Mouse (Mus musculus) urinary bladder, postnatal 10 days (tissue): ENCODE data around the gene Fopnl.

Experiments
- DNase-seq: peaks from one replicate; pipeline ENCODE4 v3.0.0; 2022; ENCODE audit warnings: low spot score

Gene Fopnl

GRCm38 (mm10) chr16:14307373-14307772 lies 9.8 kb downstream of the Fopnl start:
- DNase-seq = no peak

GRCm38 (mm10) chr16:14306451-14306850 lies 10.8 kb downstream of the Fopnl start:
- DNase-seq = no peak

DNA sequence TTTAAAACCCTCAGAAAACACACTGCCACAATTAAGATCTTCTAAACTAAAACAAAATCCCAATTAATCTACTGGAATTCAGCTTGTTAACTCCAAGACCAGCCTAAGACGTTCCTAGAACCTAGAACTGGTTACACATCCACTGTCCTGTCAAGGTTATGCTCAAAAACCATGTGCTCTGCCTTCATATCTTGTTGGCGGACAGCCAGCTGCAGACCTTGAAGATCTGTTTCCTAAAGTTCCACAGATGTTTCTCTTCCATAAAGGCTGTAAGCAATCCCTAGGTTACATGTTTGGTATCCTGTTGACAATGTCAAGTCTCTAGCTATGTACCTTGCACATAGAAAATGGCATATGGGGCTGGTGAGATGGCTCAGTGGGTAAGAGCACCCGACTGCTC lies 12.4 kb downstream of the Fopnl start:
- DNase-seq = no peak

- DNase-seq = no peak
Observed at GRCm38 (mm10) chr16:14303676-14304075, 13.5 kb downstream of the Fopnl start.

DNA sequence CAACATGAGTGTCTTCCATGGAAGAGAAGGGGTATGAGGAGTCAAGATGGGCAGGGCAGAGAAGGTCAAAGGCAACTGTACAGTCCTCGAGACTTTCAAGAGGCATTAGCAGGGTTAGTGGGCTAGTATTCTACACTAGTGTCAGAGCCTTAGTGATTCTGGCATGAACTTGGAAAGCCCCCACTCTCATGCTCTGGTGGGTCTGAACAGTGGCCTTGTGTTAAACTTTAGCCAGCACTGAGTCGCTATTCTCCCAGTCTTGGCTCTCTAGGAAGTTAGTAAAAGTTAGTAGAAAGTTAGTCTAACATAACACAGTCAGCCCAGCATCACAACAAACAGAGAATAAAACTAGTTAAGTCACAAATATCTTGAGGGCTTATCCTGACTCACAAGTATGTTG lies 14.1 kb downstream of the Fopnl start:
- DNase-seq = no peak

- DNase-seq = no peak
Observed at GRCm38 (mm10) chr16:14298461-14298860, 18.7 kb downstream of the Fopnl start.

DNA sequence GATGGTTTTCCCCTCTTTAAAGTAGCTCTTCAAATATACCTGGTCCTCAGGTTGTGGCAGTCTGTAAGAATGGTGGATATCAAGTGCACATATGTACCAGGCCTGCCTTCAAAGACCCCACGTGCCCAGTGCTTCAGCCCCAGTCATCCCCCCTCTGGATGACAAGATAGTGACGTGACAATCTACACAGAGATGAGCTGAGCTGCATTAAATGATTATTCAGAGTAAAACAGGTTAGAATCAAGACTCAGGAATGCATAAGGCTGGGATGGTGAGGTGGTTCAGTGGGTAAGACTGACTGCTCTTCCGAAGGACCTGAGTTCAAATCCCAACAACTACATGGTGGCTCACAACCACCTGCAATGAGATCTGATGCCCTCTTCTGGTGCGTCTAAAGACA lies 19.5 kb downstream of the Fopnl start:
- DNase-seq = no peak

DNA sequence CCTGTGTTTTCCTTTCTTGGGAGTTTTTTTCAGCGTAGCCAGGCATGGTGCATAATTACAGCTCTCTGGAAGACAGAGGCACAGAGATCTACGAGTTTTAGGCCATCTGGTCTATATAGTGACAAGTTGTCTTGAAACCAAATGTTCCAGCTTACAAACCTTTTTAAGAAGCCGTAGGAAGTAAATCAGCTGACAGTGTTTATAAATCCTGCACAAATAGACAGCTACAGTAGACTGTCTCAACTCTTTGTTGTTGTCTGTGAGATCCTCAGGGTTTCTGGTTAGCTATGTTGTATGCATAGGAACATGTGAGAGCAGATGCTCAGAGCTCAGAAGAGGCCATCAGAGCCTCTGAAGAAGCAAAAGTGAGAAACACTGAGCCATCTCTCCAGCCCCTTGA lies 20.1 kb downstream of the Fopnl start:
- no peak for DNase-seq

- DNase-seq = no peak
Observed at GRCm38 (mm10) chr16:14296544-14297124, 20.6 kb downstream of the Fopnl start.

DNA sequence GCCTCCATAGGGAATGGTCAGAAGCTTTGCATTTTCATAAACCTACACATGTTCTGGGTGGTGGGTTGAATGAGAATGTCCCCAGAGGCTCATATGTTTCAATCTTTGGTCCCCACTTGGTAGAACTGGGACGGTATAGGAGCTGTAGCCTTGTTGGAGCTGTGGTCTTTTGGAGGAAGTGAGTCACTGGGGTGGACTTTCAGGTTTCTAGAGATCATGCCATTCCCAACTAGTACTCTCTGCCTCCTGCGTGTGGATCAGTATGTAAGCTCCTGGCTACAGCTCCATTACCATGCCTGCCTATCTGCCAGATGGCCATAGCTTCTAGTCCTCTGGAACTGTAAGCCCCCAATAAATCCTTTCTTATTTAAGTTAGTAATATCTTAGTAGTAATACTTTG lies 21.9 kb downstream of the Fopnl start:
- DNase-seq = no peak

DNA sequence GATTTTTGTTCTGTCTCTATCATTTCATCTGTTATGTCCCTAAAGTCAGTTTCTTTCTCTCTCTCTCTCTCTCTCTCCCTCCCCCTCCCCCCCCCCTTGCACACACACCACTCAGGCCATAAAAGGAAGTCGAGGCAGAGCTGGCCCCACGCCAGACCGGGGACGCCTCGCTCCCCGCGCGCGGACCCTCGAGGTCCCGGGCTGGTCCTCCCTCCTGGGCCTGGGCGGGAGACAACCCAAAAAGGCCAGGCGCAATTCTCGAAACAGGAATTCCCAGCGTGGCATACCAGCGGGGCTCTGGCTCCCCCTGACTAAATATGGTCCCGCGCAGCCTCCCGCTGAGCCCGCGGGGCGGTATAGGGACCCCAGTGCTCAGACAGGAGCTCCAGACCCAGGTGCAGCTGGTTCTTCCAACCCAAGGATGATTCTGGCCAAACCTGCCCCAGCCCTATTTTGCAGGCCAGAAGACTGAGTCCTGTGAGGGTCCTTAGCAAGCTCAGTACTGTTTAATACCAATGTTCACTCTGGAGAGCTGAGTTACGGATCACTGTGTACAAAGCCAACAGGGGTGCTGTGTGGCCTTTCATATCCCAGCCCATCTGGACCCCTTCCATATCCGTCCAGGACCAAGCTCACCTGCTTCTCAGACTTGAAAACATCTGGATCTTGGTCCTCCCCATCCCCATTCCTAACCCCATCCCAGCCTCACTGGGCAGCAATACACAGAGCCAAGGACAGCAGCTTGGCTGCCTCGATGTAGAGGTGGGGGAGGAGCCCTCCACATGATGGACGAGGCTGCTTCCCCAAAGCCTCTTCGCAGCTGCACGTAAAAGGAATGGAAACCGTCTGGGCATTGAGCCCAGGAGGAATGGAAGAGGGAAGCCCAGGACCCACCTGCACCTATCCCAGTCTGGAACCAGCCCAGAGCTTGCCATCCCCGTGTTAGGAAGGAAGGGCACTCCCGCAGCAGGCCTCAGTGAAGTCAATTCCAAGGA lies 24.7 kb downstream of the Fopnl start:
- DNase-seq = peak; percentile 57

- DNase-seq = peak; percentile 66
Observed at GRCm38 (mm10) chr16:14291223-14291622, 26.0 kb downstream of the Fopnl start, which contains the start of gene Myh11. Gene Myh11 (minus strand): TSS chr16:14291372.

DNA sequence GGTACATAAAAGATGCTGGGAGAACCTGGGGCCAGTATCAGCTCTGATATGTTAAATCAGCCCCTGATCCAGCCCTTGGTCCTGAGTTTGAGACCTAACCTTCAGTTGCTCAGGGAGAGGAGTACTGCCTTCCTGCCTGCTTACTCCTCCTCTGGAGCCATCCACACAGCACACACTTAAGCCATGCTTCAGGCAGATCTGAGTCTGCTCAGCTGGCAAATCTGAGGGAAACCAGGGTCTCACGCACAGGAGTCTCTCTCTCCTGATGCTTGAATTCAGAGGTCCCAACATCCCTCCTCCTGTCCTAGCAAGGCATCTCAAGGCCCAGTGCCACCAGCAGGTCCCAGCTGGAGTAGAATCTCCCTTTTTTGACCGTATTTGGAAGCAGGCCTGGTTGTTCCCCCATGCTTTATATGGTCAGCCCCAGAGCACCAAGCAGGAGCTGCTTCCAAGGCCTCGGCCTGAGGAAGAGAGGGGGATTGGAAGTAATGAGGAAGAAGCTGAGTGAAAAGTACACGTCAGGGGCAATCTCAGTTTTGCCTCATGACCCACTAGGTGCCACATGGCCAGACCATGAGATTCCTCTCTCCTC lies 44.7 kb downstream of the Fopnl start:
- no peak for DNase-seq

DNA sequence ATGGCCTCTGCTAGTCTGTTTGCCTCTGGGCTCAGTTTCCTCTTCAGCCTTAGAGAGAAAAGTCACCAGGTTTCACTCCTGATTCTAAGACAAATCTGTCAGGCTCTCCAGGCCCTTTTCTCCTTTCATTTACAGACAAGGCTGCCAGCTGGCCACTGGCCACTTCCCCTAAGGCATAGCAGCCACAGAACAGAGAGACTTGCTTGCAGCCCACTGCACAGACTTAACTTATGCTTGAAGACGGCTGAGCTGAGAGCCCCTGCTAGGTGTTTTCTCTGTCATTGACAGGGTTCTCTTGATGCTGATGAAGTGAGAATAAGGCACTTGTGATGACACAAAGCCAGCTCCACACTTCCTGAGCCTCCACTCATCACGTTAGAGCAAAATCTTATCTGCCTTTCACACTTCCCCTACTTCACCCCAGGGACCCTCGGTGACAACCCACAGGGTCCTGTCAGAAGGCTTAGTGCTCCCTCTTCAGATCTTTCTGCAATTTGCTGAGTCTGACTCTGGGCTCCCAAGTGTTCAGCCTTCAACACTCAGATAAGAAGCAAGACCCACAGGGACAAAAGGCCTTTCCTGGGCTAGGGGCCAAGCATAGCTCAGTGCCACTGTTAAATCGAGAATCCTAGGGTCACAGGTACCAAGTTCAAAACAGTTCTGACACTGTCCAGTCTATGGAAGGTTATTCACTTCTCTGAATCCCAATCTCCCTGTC lies 51.8 kb downstream of the Fopnl start:
- no peak for DNase-seq

DNA sequence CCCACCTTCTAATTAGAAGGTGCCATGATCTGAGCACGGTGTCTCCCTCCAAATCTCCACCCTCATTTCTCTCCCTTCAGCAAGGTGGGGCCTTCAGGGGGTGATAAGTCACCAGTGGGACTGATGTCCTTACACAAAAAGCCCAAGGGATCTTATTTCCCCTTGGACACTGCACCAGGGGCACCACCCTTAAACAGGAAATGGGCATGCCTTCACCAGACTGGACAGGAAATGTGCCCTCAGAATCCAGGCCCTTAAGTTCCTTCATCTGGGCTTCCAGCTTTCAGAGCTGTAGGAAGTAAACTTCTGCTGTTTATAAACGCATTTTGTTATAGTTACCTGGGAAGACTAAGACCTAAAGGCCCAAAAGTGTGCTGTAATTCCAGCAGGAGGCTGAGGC lies 52.7 kb downstream of the Fopnl start:
- DNase-seq = no peak

GRCm38 (mm10) chr16:14263241-14263640 lies 54.0 kb downstream of the Fopnl start:
- DNase-seq = no peak

- no peak for DNase-seq
Observed at GRCm38 (mm10) chr16:14262410-14262809, 54.8 kb downstream of the Fopnl start.

- DNase-seq = no peak
Observed at GRCm38 (mm10) chr16:14258856-14259255, 58.3 kb downstream of the Fopnl start.

- no peak for DNase-seq
Observed at GRCm38 (mm10) chr16:14253586-14253985, 63.6 kb downstream of the Fopnl start.

GRCm38 (mm10) chr16:14252877-14253276 lies 64.3 kb downstream of the Fopnl start:
- DNase-seq = no peak

- no peak for DNase-seq
Observed at GRCm38 (mm10) chr16:14249913-14250312, 67.3 kb downstream of the Fopnl start.
